Mouse (Mus musculus) midbrain, embryonic 14.5 days (tissue): ENCODE measurements around the gene Smarca5. TPM values are rescaled to one million over a fixed set of nuclear protein-coding genes. Genes with fewer than 3 reads are reported as not detected.
"Not testable (repeated sequence)": the region's sequence is repeated elsewhere in the genome, so short reads cannot be mapped to it uniquely, and the experiment has no call there.

Experiments used
- ATAC-seq: fragments of 200-750 bp; cut with Nextera tagmentation; 2 replicates; pipeline ENCODE4 v1.8.0; 2017; ENCODE audit warnings: moderate number of reproducible peaks, moderate library complexity; ENCODE audit not compliant: low FRiP score, low TSS enrichment
- DNase-seq: peaks from one replicate; pipeline ENCODE4 v3.0.0-alpha.2; 2015
- H3K27ac ChIP-seq: fragments of 300-500 bp; sonication (generic); replicated peaks from 2 replicates; pipeline ENCODE4 v1.5.1; 2014; ENCODE audit warnings: mild to moderate bottlenecking, low read depth, low read length, moderate library complexity
- H3K27me3 ChIP-seq: fragments of 300-500 bp; sonication (generic); 2 replicates; pipeline ENCODE4 v1.6.1; 2014; ENCODE audit warnings: low read length, control low read depth, mixed read lengths; ENCODE audit not compliant: control insufficient read depth, insufficient read depth
- H3K36me3 ChIP-seq: fragments of 300-500 bp; sonication (generic); 2 replicates; pipeline ENCODE4 v1.6.1; 2014; ENCODE audit warnings: low read length, control low read depth; ENCODE audit not compliant: control insufficient read depth, insufficient read depth
- H3K4me1 ChIP-seq: fragments of 300-500 bp; sonication (generic); 2 replicates; pipeline ENCODE4 v1.6.1; 2014; ENCODE audit warnings: mild to moderate bottlenecking, antibody characterized with exemption, low read length, control low read depth; ENCODE audit not compliant: control insufficient read depth, insufficient read depth
- H3K4me2 ChIP-seq: fragments of 300-500 bp; sonication (generic); 2 replicates; pipeline ENCODE4 v1.6.1; 2014; ENCODE audit warnings: mild to moderate bottlenecking, low read length, moderate library complexity
- H3K4me3 ChIP-seq: fragments of 300-500 bp; sonication (generic); replicated peaks from 2 replicates; pipeline ENCODE4 v1.5.1; 2014; ENCODE audit warnings: low read depth, low read length
- H3K9ac ChIP-seq: fragments of 300-500 bp; sonication (generic); replicated peaks from 2 replicates; pipeline ENCODE4 v1.6.1; 2014; ENCODE audit warnings: mild to moderate bottlenecking, low read length, moderate library complexity
- H3K9me3 ChIP-seq: fragments of 300-500 bp; sonication (generic); 2 replicates; pipeline ENCODE4 v1.6.1; 2016; ENCODE audit warnings: low read length, control low read depth, mixed read lengths; ENCODE audit not compliant: control insufficient read depth
- WGBS: fragments of 180-500 bp; shearing (Covaris S2); extraction: QIAGEN DNeasy Blood & Tissue Kit; methylation state at CpG from one replicate; pipeline ENCODE4 v1.1.7; 2014; 5-methylcytosine and 5-hydroxymethylcytosine counted together
- polyA plus RNA-seq: library from polyadenylated mRNA; unstranded; fragments of >200 nt; fragmentation: Nextera tagmentation; extraction: Ambion mirVana; gene quantifications from 2 replicates; pipeline ENCODE4 v1.2.1, GENCODE M21; 2014

The Smarca5 gene
- 41.6 and 75.4 TPM in 2 replicates for polyA plus RNA-seq

GRCm38 (mm10) chr8:80739155-80739924, at the start of gene Smarca5:
Gene Smarca5 (minus strand): TSS chr8:80739497.
- H3K27me3 ChIP-seq = not testable (repeated sequence)

DNA sequence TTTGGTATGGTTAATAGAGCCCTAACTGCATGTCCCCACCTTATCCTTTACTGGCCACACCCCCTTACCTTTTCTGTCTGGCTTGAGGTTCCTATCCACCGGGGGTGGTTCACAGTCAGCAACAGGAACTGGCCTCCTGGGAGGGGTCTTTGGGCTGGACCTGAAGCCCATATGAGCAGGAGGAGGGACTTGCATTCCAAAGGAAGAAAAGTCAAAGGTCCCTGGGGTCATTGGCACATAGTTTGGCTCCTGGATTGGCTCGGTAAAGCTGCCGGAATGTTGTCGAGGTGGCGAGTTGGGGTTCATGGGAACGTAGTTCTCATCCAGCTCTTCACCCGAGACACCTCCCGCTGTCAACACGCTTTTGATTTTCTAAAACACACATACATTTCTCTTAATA, 45.3 kb upstream of the Smarca5 start:
- WGBS = 93% methylated on average over 9 of the region's 9 CpGs
- Histone ChIP-seq H3K9ac (no peak overlapping the region), H3K4me2 (no peak overlapping the region), H3K4me3 (no peak overlapping the region), H3K9me3 (no peaks in the 10 kb centered on the region), H3K27ac (no peak overlapping the region), H3K4me1 (no peaks in the 10 kb centered on the region), H3K27me3 (no peaks in the 10 kb centered on the region), H3K36me3 (0 out of 2 replicates have a peak, but pooled peaks cover 4% of the 10 kb centered on the region)
- ATAC-seq (no peak), DNase-seq (no peak)

More at GRCm38 (mm10) chr8:80739155-80739924, at the start of gene Smarca5:
- WGBS = 2% methylated on average over 79 of the region's 91 CpGs
- H3K27ac ChIP-seq = peak within 1 kb of the TSS; percentile 97
- peak within 1 kb of the TSS; percentile 86 for H3K9ac ChIP-seq
- ATAC-seq = peak; percentile 94
- H3K4me1 ChIP-seq, H3K9me3 ChIP-seq: not testable (repeated sequence)
- peak within 1 kb of the TSS; percentile 74 for H3K4me2 ChIP-seq
- peaks cover 14% of the 10 kb centered on the region for H3K36me3 ChIP-seq
- H3K4me3 ChIP-seq = peak within 1 kb of the TSS; percentile 86
- peak; percentile 94 for DNase-seq

GRCm38 (mm10) chr8:80783271-80783670, 44.0 kb upstream of the Smarca5 start:
- Histone ChIP-seq H3K9me3 (no peaks in the 10 kb centered on the region), H3K4me3 (no peak overlapping the region), H3K36me3 (0 out of 2 replicates have a peak, but pooled peaks cover 4% of the 10 kb centered on the region), H3K9ac (no peak overlapping the region), H3K27ac (no peak overlapping the region), H3K4me1 (no peaks in the 10 kb centered on the region), H3K4me2 (no peak overlapping the region), H3K27me3 (no peaks in the 10 kb centered on the region)
- ATAC-seq (no peak), DNase-seq (no peak)
- 91% methylated on average over 4 of the region's 4 CpGs for WGBS

- ATAC-seq (no peak), DNase-seq (peak; percentile 19)
- Histone ChIP-seq H3K4me2 (no peak overlapping the region), H3K36me3 (0 out of 2 replicates have a peak, but pooled peaks cover 4% of the 10 kb centered on the region), H3K9ac (no peak overlapping the region), H3K27ac (no peak overlapping the region), H3K4me1 (no peaks in the 10 kb centered on the region), H3K27me3 (no peaks in the 10 kb centered on the region), H3K4me3 (no peak overlapping the region), H3K9me3 (no peaks in the 10 kb centered on the region)
- 75% methylated on average over 10 of the region's 10 CpGs for WGBS
Measured at GRCm38 (mm10) chr8:80781338-80781737, 42.0 kb upstream of the Smarca5 start.

- H3K27ac ChIP-seq = no peak overlapping the region
- 94% methylated on average over 4 of the region's 4 CpGs for WGBS
- no peak overlapping the region for H3K4me2 ChIP-seq
- H3K4me3 ChIP-seq = no peak overlapping the region
- no peaks in the 10 kb centered on the region for H3K27me3 ChIP-seq
- DNase-seq (no peak), ATAC-seq (no peak)
- no peaks in the 10 kb centered on the region for H3K4me1 ChIP-seq
- 0 out of 2 replicates have a peak, but pooled peaks cover 4% of the 10 kb centered on the region for H3K36me3 ChIP-seq
- H3K9me3 ChIP-seq = no peaks in the 10 kb centered on the region
- no peak overlapping the region for H3K9ac ChIP-seq
Measured at GRCm38 (mm10) chr8:80780271-80780670, 41.0 kb upstream of the Smarca5 start.

- H3K9ac ChIP-seq = no peak overlapping the region
- H3K4me3 ChIP-seq = no peak overlapping the region
- no peaks in the 10 kb centered on the region for H3K27me3 ChIP-seq
- H3K4me1 ChIP-seq = no peaks in the 10 kb centered on the region
- no peaks in the 10 kb centered on the region for H3K36me3 ChIP-seq
- ATAC-seq = no peak
- DNase-seq = no peak
- no peak overlapping the region for H3K27ac ChIP-seq
- WGBS = 81% methylated on average over 8 of the region's 8 CpGs
- H3K4me2 ChIP-seq = no peak overlapping the region
- no peaks in the 10 kb centered on the region for H3K9me3 ChIP-seq
Measured at GRCm38 (mm10) chr8:80776436-80776835, 37.1 kb upstream of the Smarca5 start.

- Histone ChIP-seq H3K4me1 (no peaks in the 10 kb centered on the region), H3K27me3 (no peaks in the 10 kb centered on the region), H3K4me3 (no peak overlapping the region), H3K27ac (no peak overlapping the region), H3K9me3 (no peaks in the 10 kb centered on the region), H3K4me2 (no peak overlapping the region), H3K9ac (no peak overlapping the region), H3K36me3 (peaks cover 16% of the 10 kb centered on the region; the same call in 1 of the 2 replicates)
- DNase-seq (peak; percentile 59), ATAC-seq (no peak)
- WGBS = 91% methylated on average over 4 of the region's 4 CpGs
Measured at GRCm38 (mm10) chr8:80772732-80773460, 33.6 kb upstream of the Smarca5 start.

DNA sequence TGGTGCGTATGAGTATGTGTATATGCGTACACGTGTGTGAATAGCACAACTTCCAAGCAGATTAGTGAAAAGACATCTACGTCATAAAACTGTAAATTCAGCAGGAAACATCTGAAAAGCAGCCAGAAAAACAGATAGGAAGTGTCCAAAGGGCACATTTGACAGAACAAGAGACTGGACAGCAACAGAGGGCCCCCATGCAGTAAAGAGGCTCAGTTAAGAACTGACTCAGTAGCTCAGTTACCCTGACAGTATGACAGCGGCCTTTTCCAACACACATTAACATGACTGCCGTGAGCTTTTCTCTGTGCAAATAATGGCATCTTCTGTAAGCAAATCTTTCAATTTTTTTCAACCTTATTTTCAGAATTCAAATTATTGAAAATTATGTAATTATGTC, 29.2 kb upstream of the Smarca5 start:
- Histone ChIP-seq H3K36me3 (peaks cover 23% of the 10 kb centered on the region; the same call in 1 of the 2 replicates), H3K27ac (no peak overlapping the region), H3K9ac (no peak overlapping the region), H3K4me1 (no peaks in the 10 kb centered on the region), H3K4me3 (no peak overlapping the region), H3K4me2 (no peak overlapping the region), H3K27me3 (no peaks in the 10 kb centered on the region), H3K9me3 (no peaks in the 10 kb centered on the region)
- 96% methylated on average over 6 of the region's 6 CpGs for WGBS
- DNase-seq (no peak), ATAC-seq (no peak)
